Mouse (Mus musculus): ENCODE measurements around the gene Gm826. TPM values are rescaled to one million over a fixed set of nuclear protein-coding genes. Genes with fewer than 3 reads are reported as not detected.

Gm826 gene
- polyA plus RNA-seq, 1 experiment from 2014 or later, result not detected

- H3K36me3 ChIP-seq (ENCODE audit: control insufficient read depth, insufficient read depth, low read length), result no peaks in the 10 kb centered on the region
- no peak for TF ChIP-seq EP300 (optimal IDR thresholded peaks at IDR 0.05)
- TF ChIP-seq CTCF (IDR thresholded peaks at IDR 0.05; ENCODE audit: low read depth), result no peak
- no peak overlapping the region for H3K4me2 ChIP-seq (replicated peaks; ENCODE audit: low read depth)
- H3K9me3 ChIP-seq (ENCODE audit: control insufficient read depth, low read length), result no peaks in the 10 kb centered on the region
- H3K4me1 ChIP-seq (replicated peaks; ENCODE audit: control insufficient read depth, insufficient read depth), result no peaks in the 10 kb centered on the region
- no peak overlapping the region for H3K9ac ChIP-seq (ENCODE audit: low read length)
- DNase-seq (ENCODE audit: low spot score), result no peak
- WGBS, result 49% methylated on average over 8 of the region's 8 CpGs
- no peaks in the 10 kb centered on the region for H3K27me3 ChIP-seq (ENCODE audit: control insufficient read depth, insufficient read depth, low read length)
- ATAC-seq (ENCODE audit: low FRiP score, low TSS enrichment), result no peak
- no peak overlapping the region for H3K27ac ChIP-seq (replicated peaks)
- no peak overlapping the region for H3K4me3 ChIP-seq (ENCODE audit: low read depth, low read length)
Observed at GRCm38 (mm10) chr2:160351038-160351574, 17.1 kb upstream of the Gm826 start.

- Histone ChIP-seq H3K4me3 (ENCODE audit: low read depth, low read length) (no peak overlapping the region), H3K9me3 (ENCODE audit: control insufficient read depth, low read length) (no peaks in the 10 kb centered on the region), H3K4me2 (replicated peaks; ENCODE audit: low read depth) (no peak overlapping the region), H3K36me3 (ENCODE audit: control insufficient read depth, insufficient read depth, low read length) (no peaks in the 10 kb centered on the region), H3K9ac (ENCODE audit: low read length) (no peak overlapping the region), H3K27me3 (ENCODE audit: control insufficient read depth, insufficient read depth, low read length) (no peaks in the 10 kb centered on the region), H3K27ac (replicated peaks) (no peak overlapping the region), H3K4me1 (replicated peaks; ENCODE audit: control insufficient read depth, insufficient read depth) (no peaks in the 10 kb centered on the region)
- 34% methylated on average over 4 of the region's 4 CpGs for WGBS
- peak; percentile 71 for ATAC-seq (ENCODE audit: low FRiP score, low TSS enrichment)
- peak; percentile 35 for DNase-seq (ENCODE audit: low spot score)
- TF ChIP-seq CTCF (IDR thresholded peaks at IDR 0.05; ENCODE audit: low read depth), result no peak
- no peak for TF ChIP-seq EP300 (optimal IDR thresholded peaks at IDR 0.05)
Observed at GRCm38 (mm10) chr2:160349578-160349977, 15.6 kb upstream of the Gm826 start.

- no peak overlapping the region for H3K9ac ChIP-seq (ENCODE audit: low read length)
- H3K27me3 ChIP-seq (ENCODE audit: control insufficient read depth, insufficient read depth, low read length), result no peaks in the 10 kb centered on the region
- H3K4me1 ChIP-seq (replicated peaks; ENCODE audit: control insufficient read depth, insufficient read depth), result no peaks in the 10 kb centered on the region
- no peak overlapping the region for H3K4me3 ChIP-seq (ENCODE audit: low read depth, low read length)
- H3K4me2 ChIP-seq (replicated peaks; ENCODE audit: low read depth), result no peak overlapping the region
- no peak overlapping the region for H3K27ac ChIP-seq (replicated peaks)
- WGBS, result 45% methylated on average over 7 of the region's 7 CpGs
- no peaks in the 10 kb centered on the region for H3K9me3 ChIP-seq (ENCODE audit: control insufficient read depth, low read length)
- no peak for ATAC-seq (ENCODE audit: low FRiP score, low TSS enrichment)
- no peaks in the 10 kb centered on the region for H3K36me3 ChIP-seq (ENCODE audit: control insufficient read depth, insufficient read depth, low read length)
- TF ChIP-seq CTCF (IDR thresholded peaks at IDR 0.05; ENCODE audit: low read depth) (no peak), EP300 (optimal IDR thresholded peaks at IDR 0.05) (no peak)
- DNase-seq (ENCODE audit: low spot score), result no peak
Observed at GRCm38 (mm10) chr2:160348796-160349195, 14.8 kb upstream of the Gm826 start.

- no peaks in the 10 kb centered on the region for H3K27me3 ChIP-seq (ENCODE audit: control insufficient read depth, insufficient read depth, low read length)
- no peaks in the 10 kb centered on the region for H3K36me3 ChIP-seq (ENCODE audit: control insufficient read depth, insufficient read depth, low read length)
- DNase-seq (ENCODE audit: low spot score) (no peak), ATAC-seq (ENCODE audit: low FRiP score, low TSS enrichment) (no peak)
- 66% methylated on average over 4 of the region's 4 CpGs for WGBS
- no peak overlapping the region for H3K4me2 ChIP-seq (replicated peaks; ENCODE audit: low read depth)
- H3K27ac ChIP-seq (replicated peaks), result no peak overlapping the region
- H3K4me1 ChIP-seq (replicated peaks; ENCODE audit: control insufficient read depth, insufficient read depth), result no peaks in the 10 kb centered on the region
- no peak overlapping the region for H3K9ac ChIP-seq (ENCODE audit: low read length)
- H3K9me3 ChIP-seq (ENCODE audit: control insufficient read depth, low read length), result no peaks in the 10 kb centered on the region
- no peak overlapping the region for H3K4me3 ChIP-seq (ENCODE audit: low read depth, low read length)
- TF ChIP-seq CTCF (IDR thresholded peaks at IDR 0.05; ENCODE audit: low read depth) (no peak), EP300 (optimal IDR thresholded peaks at IDR 0.05) (no peak)
Observed at GRCm38 (mm10) chr2:160348072-160348604, 14.2 kb upstream of the Gm826 start.

DNA sequence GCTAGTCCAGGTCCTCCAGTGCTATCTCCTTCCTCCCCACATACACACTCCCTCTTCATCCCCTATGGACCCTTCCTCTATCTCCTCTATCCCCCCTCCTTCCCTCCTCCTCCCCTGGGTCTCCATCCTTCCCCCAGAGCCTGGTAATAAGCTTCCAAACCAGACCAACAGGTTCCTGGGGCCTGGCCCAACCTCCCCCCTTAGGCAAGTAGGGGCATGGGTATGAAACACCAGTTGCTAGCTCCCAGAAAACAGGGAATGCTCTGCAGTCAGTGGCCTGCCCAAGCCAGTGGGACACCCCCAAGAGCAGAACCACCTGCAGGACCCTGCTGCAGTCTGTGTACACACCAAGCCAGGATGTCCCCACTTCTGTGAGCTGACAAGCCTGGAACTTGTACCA lies 11.7 kb upstream of the Gm826 start:
- no peak for DNase-seq (ENCODE audit: low spot score)
- H3K36me3 ChIP-seq (ENCODE audit: control insufficient read depth, insufficient read depth, low read length), result no peaks in the 10 kb centered on the region
- no peak overlapping the region for H3K4me3 ChIP-seq (ENCODE audit: low read depth, low read length)
- H3K9ac ChIP-seq (ENCODE audit: low read length), result no peak overlapping the region
- TF ChIP-seq CTCF (IDR thresholded peaks at IDR 0.05; ENCODE audit: low read depth), result no peak
- TF ChIP-seq EP300 (optimal IDR thresholded peaks at IDR 0.05), result no peak
- H3K4me2 ChIP-seq (replicated peaks; ENCODE audit: low read depth), result no peak overlapping the region
- no peaks in the 10 kb centered on the region for H3K27me3 ChIP-seq (ENCODE audit: control insufficient read depth, insufficient read depth, low read length)
- H3K27ac ChIP-seq (replicated peaks), result no peak overlapping the region
- no peaks in the 10 kb centered on the region for H3K4me1 ChIP-seq (replicated peaks; ENCODE audit: control insufficient read depth, insufficient read depth)
- no peaks in the 10 kb centered on the region for H3K9me3 ChIP-seq (ENCODE audit: control insufficient read depth, low read length)
- no peak for ATAC-seq (ENCODE audit: low FRiP score, low TSS enrichment)

- H3K9ac ChIP-seq (ENCODE audit: low read length), result no peak overlapping the region
- no peaks in the 10 kb centered on the region for H3K36me3 ChIP-seq (ENCODE audit: control insufficient read depth, insufficient read depth, low read length)
- no peaks in the 10 kb centered on the region for H3K9me3 ChIP-seq (ENCODE audit: control insufficient read depth, low read length)
- no peak overlapping the region for H3K4me3 ChIP-seq (ENCODE audit: low read depth, low read length)
- no peaks in the 10 kb centered on the region for H3K27me3 ChIP-seq (ENCODE audit: control insufficient read depth, insufficient read depth, low read length)
- ATAC-seq (ENCODE audit: low FRiP score, low TSS enrichment) (no peak), DNase-seq (ENCODE audit: low spot score) (no peak)
- H3K27ac ChIP-seq (replicated peaks), result no peak overlapping the region
- TF ChIP-seq EP300 (optimal IDR thresholded peaks at IDR 0.05) (no peak), CTCF (IDR thresholded peaks at IDR 0.05; ENCODE audit: low read depth) (no peak)
- WGBS, result 53% methylated on average over 4 of the region's 4 CpGs
- no peak overlapping the region for H3K4me2 ChIP-seq (replicated peaks; ENCODE audit: low read depth)
- no peaks in the 10 kb centered on the region for H3K4me1 ChIP-seq (replicated peaks; ENCODE audit: control insufficient read depth, insufficient read depth)
Observed at GRCm38 (mm10) chr2:160340121-160340520, 6.2 kb upstream of the Gm826 start.
